Mouse (Mus musculus) adrenal gland, postnatal 36 days (tissue): ENCODE data around the gene Krtap10-4. TPM values are rescaled to one million over a fixed set of nuclear protein-coding genes. Genes with fewer than 3 reads are reported as not detected.
"Not testable (repeated sequence)": the region's sequence is repeated elsewhere in the genome, so short reads cannot be mapped to it uniquely, and the experiment has no call there.

Experiments used
- DNase-seq, 2 experiments: peaks; one replicate each; pipeline ENCODE4 v3.0.0; 2021; ENCODE audit warnings: mixed read lengths in 1 of 2
- total RNA-seq, 2 experiments: library from RNA; stranded (reverse); gene quantifications; 2 replicates each; pipeline ENCODE4 v1.2.3; 2021

The Krtap10-4 gene
- total RNA-seq, 2 experiments from 2014 or later: not detected

GRCm38 (mm10) chr10:77788621-77789020, 38.3 kb downstream of the Krtap10-4 start:
- no peak for DNase-seq

- DNase-seq: not testable (repeated sequence)
Observed at GRCm38 (mm10) chr10:77787876-77788275, 39.0 kb downstream of the Krtap10-4 start, which contains the start of gene Gm7137. Gene Gm7137 (minus strand): TSS chr10:77788200.

- DNase-seq: not testable (repeated sequence)
Observed at GRCm38 (mm10) chr10:77783396-77783795, 43.5 kb downstream of the Krtap10-4 start.

DNA sequence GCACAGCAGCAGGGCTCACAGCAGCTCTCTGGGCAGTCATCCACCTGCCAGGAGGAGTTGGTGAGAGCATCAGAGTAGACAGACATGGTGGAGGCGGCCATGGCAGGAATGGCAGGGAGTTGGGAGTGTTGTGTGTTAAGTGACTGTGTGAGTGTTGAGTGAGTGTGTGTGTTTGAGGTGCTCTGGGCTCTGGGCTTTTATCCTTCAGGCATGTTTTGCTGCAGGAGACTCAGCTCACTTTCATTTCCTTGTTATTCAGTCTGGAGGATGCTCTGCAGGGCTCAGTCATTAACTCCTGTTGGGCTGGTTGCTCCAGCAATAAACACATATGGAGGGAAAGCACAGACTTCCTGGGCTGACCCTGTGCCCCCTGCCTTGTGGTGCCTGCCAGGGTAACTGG, 44.5 kb downstream of the Krtap10-4 start, which contains the start of gene Gm3250:
Gene Gm3250, minus strand, starts transcription at position 101 of the 400 bp plus-strand sequence.
- DNase-seq: not testable (repeated sequence)

- not testable (repeated sequence) for DNase-seq
Observed at GRCm38 (mm10) chr10:77776844-77777243, 50.1 kb downstream of the Krtap10-4 start, which contains the start of gene Gm7138. Gene Gm7138 (minus strand): TSS chr10:77776944.

Other genes starting within 250 kb of the Krtap10-4 start
- gene Pttg1ip, start 245.4 kb downstream of the Krtap10-4 start, total RNA-seq: 100 to 1,000 TPM; 197 to 219 TPM
- gene Sumo3, start 221.0 kb downstream of the Krtap10-4 start, total RNA-seq: 100 to 1,000 TPM in 1 of 2 experiments, 10 to 100 TPM in 1; 89.0 to 106 TPM
- gene Gm49325, start 220.9 kb downstream of the Krtap10-4 start, total RNA-seq: 10 to 100 TPM; 24.1 to 27.6 TPM
- 10 to 100 TPM; 57.3 to 67.6 TPM for gene Ube2g2, start 204.8 kb downstream of the Krtap10-4 start, total RNA-seq
- gene Tspear, start 140.5 kb downstream of the Krtap10-4 start, total RNA-seq: under 1 TPM; 0.16 to 0.23 TPM
- not detected for gene Gm19402, start 136.3 kb downstream of the Krtap10-4 start, total RNA-seq
- gene Gm9508, start 129.9 kb downstream of the Krtap10-4 start, total RNA-seq: not detected
- not detected for gene Gm10272, start 120.5 kb downstream of the Krtap10-4 start, total RNA-seq
- not detected for gene Gm10024, start 115.6 kb downstream of the Krtap10-4 start, total RNA-seq
- gene Gm10142, start 111.3 kb downstream of the Krtap10-4 start, total RNA-seq: not detected
- not detected for gene Krtap12-1, start 106.5 kb downstream of the Krtap10-4 start, total RNA-seq
- not detected for gene Gm10100, start 100.6 kb downstream of the Krtap10-4 start, total RNA-seq
- not detected for gene Gm18596, start 84.5 kb downstream of the Krtap10-4 start, total RNA-seq
- not detected for gene Gm9736, start 75.7 kb downstream of the Krtap10-4 start, total RNA-seq
- gene Gm3233, start 67.4 kb downstream of the Krtap10-4 start, total RNA-seq: not detected
- gene Gm3238, start 55.8 kb downstream of the Krtap10-4 start, total RNA-seq: not detected
- gene Gm7138, start 50.2 kb downstream of the Krtap10-4 start, total RNA-seq: not detected
- not detected for gene Gm3250, start 44.6 kb downstream of the Krtap10-4 start, total RNA-seq
- not detected for gene Gm7137, start 38.9 kb downstream of the Krtap10-4 start, total RNA-seq
- not detected for gene Gm9639, start 32.0 kb downstream of the Krtap10-4 start, total RNA-seq
- not detected for gene Gm19668, start 28.0 kb downstream of the Krtap10-4 start, total RNA-seq
- gene Gm9507, start 15.3 kb downstream of the Krtap10-4 start, total RNA-seq: not detected
- gene Gm2696, start 12.4 kb downstream of the Krtap10-4 start, total RNA-seq: not detected
- not detected for gene Krtap10-10, start 8.9 kb upstream of the Krtap10-4 start, total RNA-seq
- not detected for gene Gm36176, start 19.7 kb upstream of the Krtap10-4 start, total RNA-seq
- gene Gm10318, start 25.8 kb upstream of the Krtap10-4 start, total RNA-seq: not detected
- gene Gm3285, start 34.9 kb upstream of the Krtap10-4 start, total RNA-seq: not detected
- gene Lrrc3, start 75.4 kb upstream of the Krtap10-4 start, total RNA-seq: 1 to 10 TPM; 4.2 to 5.7 TPM
- gene Trpm2, start 143.5 kb upstream of the Krtap10-4 start, total RNA-seq: 1 to 10 TPM; 2.2 to 4.7 TPM
- gene 1810043G02Rik, start 151.4 kb upstream of the Krtap10-4 start, total RNA-seq: 10 to 100 TPM; 18.6 to 20.9 TPM
- 100 to 1,000 TPM; 116 to 131 TPM for gene Pfkl, start 183.0 kb upstream of the Krtap10-4 start, total RNA-seq
- gene Dnmt3l, start 214.9 kb upstream of the Krtap10-4 start, total RNA-seq: 10 to 100 TPM; 24.1 to 38.1 TPM
- not detected for gene Aire, start 216.5 kb upstream of the Krtap10-4 start, total RNA-seq
- gene Icosl, start 242.2 kb upstream of the Krtap10-4 start, total RNA-seq: 10 to 100 TPM; 11.6 to 21.6 TPM